Mouse (Mus musculus) ES-E14 (cell line): Measurements from ENCODE around the gene Cog5. TPM values are rescaled to one million over a fixed set of nuclear protein-coding genes. Genes with fewer than 3 reads are reported as not detected.

Experiments used
- DNase-seq: peaks from one replicate; pipeline ENCODE4 v3.0.0-alpha.2; 2013; ENCODE audit warnings: low read depth, low spot score
- H3K27ac ChIP-seq: 2 replicates; pipeline ENCODE4 v1.5.1; 2012; ENCODE audit warnings: low read depth, mild to moderate bottlenecking, low read length, moderate library complexity, mixed read lengths; ENCODE audit not compliant: poor library complexity, insufficient read depth, severe bottlenecking
- H3K36me3 ChIP-seq: 2 replicates; pipeline ENCODE4 v1.6.1; 2012; ENCODE audit warnings: mild to moderate bottlenecking, low read length, moderate library complexity, mixed read lengths; ENCODE audit not compliant: control insufficient read depth, poor library complexity, insufficient read depth, severe bottlenecking
- H3K4me1 ChIP-seq, 2 experiments: fragments of 150-350 bp in 1 of 2; sonication (generic) in 1 of 2; 2 replicates each; pipeline ENCODE4 v1.6.1; 2012; ENCODE audit warnings: low read length in 2 of 2, mild to moderate bottlenecking in 1 of 2, mixed read lengths in 1 of 2; ENCODE audit not compliant: control insufficient read depth in 2 of 2, insufficient read depth in 2 of 2, poor library complexity in 1 of 2
- H3K4me3 ChIP-seq, 2 experiments: fragments of 150-350 bp in 1 of 2; sonication (generic) in 1 of 2; 2 replicates each; pipeline ENCODE4 v1.5.1; 2012; ENCODE audit warnings: low read length in 2 of 2, low read depth in 1 of 2, mild to moderate bottlenecking in 1 of 2, mixed read lengths in 1 of 2; ENCODE audit not compliant: insufficient read depth in 1 of 2, poor library complexity in 1 of 2, severe bottlenecking in 1 of 2
- H3K9ac ChIP-seq: 2 replicates; pipeline ENCODE4 v1.6.1; 2012; ENCODE audit warnings: low read depth, mild to moderate bottlenecking, low read length, mixed read lengths; ENCODE audit not compliant: poor library complexity, insufficient read depth, severe bottlenecking
- H3K9me3 ChIP-seq: fragments of 150-350 bp; sonication (generic); 2 replicates; pipeline ENCODE4 v1.6.1; 2012; ENCODE audit warnings: low read depth, mild to moderate bottlenecking, low read length; ENCODE audit not compliant: control insufficient read depth, insufficient read depth
- CHD2 ChIP-seq: IDR thresholded peaks from 2 replicates; pipeline ENCODE4 v1.6.1; 2014; ENCODE audit warnings: mild to moderate bottlenecking, low read depth, low read length, inconsistent platforms
- HCFC1 ChIP-seq: IDR thresholded peaks from 2 replicates; pipeline ENCODE4 v1.6.1; 2012; ENCODE audit warnings: low read length, inconsistent platforms, borderline replicate concordance; ENCODE audit not compliant: insufficient read depth
- MAFK ChIP-seq: IDR thresholded peaks from 2 replicates; pipeline ENCODE4 v1.6.1; 2014; ENCODE audit warnings: mild to moderate bottlenecking, low read depth, low read length, inconsistent platforms; ENCODE audit not compliant: insufficient read depth
- ZC3H11A ChIP-seq: IDR thresholded peaks from 2 replicates; pipeline ENCODE4 v1.6.1; 2012; ENCODE audit warnings: low read depth, mild to moderate bottlenecking, inconsistent platforms, low read length, borderline replicate concordance
- ZNF384 ChIP-seq: IDR thresholded peaks from 2 replicates; pipeline ENCODE4 v1.6.1; 2012; ENCODE audit warnings: low read depth, low read length, inconsistent platforms
- in situ Hi-C, 2 experiments: fragments of 600-800 bp; cut with MboI; formaldehyde crosslinking; loops; one replicate each; pipeline ENCODE4 v1.15.1; 2025; ENCODE audit warnings: low sequenced_read_pairs in 2 of 2, inconsistent platforms in 1 of 2; ENCODE audit not compliant: unreplicated experiment in 2 of 2
- total RNA-seq: library from RNA; depleted of rRNA; stranded (reverse); fragments of 300-350 nt; gene quantifications from 2 replicates; pipeline ENCODE4 v1.2.3, GENCODE M21; 2012

Cog5 gene
- total RNA-seq, 1 experiment = 33.3 TPM

DNA sequence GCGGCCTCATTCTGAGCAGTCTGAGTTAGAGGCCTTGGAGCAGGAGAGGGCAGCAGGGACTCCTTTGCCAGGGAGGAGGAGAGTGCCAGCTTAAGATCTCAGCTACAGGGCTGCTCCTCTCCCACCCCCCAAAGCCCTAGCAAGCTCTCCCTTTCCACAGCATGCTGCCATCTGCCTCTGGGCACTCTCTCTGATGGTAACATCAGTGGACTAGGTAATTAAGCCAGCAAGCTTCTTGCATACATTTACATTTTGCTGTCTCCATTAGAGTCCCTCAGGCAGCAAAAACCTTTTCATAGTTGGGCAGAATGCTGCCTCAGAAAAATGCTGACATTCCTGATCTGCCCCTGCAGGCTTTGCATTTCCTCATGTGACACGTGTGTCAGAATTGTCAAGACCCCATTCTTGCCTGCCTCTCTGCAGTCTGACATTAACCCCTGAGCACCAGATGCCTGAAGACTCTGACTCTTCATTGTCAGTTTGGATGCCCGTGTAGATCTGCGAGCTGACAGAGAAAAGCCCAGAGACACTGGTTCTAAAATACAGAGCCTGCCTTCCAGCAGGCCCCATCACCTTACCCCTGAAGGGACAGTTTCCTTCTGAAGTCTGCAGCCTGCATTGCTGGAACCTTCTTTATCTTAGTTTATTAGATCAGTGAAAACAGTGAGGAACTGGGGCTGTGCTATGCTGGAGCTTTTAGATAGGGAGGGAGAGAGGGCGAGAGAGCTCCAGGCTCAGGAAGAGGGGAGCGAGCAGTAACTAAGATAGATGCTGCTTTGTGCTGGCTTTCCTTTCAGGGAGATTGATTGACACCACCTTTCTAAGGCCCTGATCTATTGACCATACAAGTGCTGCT is 251.3 kb downstream of the Cog5 start:
- Histone ChIP-seq H3K4me1 (no peaks in the 10 kb centered on the region), H3K36me3 (no peaks in the 10 kb centered on the region), H3K27ac (no peak overlapping the region), H3K9ac (no peak overlapping the region), H3K4me3 (no peak overlapping the region), H3K9me3 (no peaks in the 10 kb centered on the region)
- no peak for DNase-seq
- in situ Hi-C loops = no loop called here
- TF ChIP-seq ZNF384 = no peak
- no peak for TF ChIP-seq HCFC1
- no peak for TF ChIP-seq MAFK
- TF ChIP-seq ZC3H11A = no peak
- TF ChIP-seq CHD2 = no peak

DNA sequence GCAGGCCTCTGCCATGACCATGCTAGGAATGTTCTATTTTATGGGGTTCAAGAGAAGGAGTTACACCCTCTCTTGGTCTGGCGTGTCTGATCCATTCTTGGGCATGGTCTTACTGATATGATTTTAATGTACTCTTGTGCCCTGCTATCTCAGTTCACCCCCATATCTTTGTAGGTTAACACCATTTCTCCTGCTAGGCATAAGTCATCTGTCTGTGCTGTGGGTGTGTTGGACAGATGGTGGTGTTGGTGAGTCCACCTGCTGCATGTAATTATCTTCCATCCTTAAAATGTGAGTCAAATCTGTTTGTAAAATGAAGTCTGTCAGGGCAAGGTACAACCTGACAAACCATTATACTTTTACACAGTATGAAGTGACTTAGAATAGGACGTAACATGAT is 252.8 kb downstream of the Cog5 start:
- no peaks in the 10 kb centered on the region for H3K9me3 ChIP-seq
- in situ Hi-C loops = no loop called here
- H3K36me3 ChIP-seq = no peaks in the 10 kb centered on the region
- no peaks in the 10 kb centered on the region for H3K4me1 ChIP-seq
- TF ChIP-seq MAFK = no peak
- no peak for TF ChIP-seq ZC3H11A
- no peak for TF ChIP-seq HCFC1
- TF ChIP-seq ZNF384 = no peak
- TF ChIP-seq CHD2 = no peak
- no peak for DNase-seq
- no peak overlapping the region for H3K9ac ChIP-seq
- H3K27ac ChIP-seq = no peak overlapping the region
- no peak overlapping the region for H3K4me3 ChIP-seq

DNA sequence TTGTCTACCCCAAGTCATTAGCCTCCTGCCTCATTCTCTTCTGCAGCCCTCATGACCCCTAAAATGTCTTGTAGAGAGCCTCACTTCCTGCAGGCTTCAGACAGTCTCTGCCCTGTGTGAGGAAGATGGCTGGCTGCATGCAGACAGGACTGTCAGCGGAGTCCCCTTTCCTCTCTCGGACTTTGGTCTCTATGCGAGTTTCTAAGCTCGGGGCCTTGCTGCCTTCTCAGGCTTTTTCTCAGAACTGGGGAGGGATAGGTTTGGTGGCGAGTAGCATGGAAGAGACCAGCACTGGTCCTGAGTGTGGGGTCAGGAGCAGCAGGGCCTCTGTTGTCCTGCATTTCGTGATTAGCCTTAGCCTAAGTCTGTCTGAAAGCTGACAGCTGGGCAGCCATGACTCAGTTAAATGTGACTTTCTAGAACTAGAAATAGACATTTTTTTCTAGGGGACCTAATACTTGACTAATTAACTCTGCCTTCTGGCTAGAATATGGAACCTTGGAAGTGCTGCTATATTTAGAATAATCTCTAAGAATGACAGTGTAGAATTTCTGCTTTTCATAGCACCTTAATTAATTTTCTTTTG is 258.4 kb downstream of the Cog5 start:
- no peak for DNase-seq
- Histone ChIP-seq H3K36me3 (no peaks in the 10 kb centered on the region), H3K4me3 (no peak overlapping the region), H3K27ac (no peak overlapping the region), H3K9me3 (no peaks in the 10 kb centered on the region), H3K9ac (no peak overlapping the region), H3K4me1 (0 out of 4 replicates have a peak, but pooled peaks cover 0 to 2% of the 10 kb centered on the region in 2 experiments)
- in situ Hi-C loops = no loop called here
- TF ChIP-seq CHD2 (no peak), ZNF384 (no peak), HCFC1 (no peak), ZC3H11A (no peak), MAFK (no peak)

DNA sequence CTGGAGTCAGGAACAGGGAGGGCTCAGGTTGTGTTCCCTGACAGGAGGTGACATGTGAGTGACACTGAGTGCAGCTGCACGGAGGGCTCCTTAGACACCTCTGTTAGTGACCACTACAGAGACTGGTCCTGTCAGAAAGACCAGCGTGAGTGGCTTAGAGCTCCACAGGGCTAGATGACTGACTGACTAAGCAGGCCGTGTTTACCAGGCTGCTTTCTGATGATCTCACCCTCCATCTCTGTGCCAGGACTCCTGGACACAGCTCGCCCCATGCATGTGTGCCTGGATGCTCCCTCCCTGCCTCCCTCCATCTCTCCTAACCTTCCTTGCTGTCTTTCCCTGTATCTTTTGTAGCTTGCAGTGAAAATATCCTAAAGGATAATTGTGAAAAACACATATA is 258.9 kb downstream of the Cog5 start:
- DNase-seq = no peak
- H3K9ac ChIP-seq = no peak overlapping the region
- H3K9me3 ChIP-seq = no peaks in the 10 kb centered on the region
- no peak overlapping the region for H3K27ac ChIP-seq
- no peak overlapping the region for H3K4me3 ChIP-seq
- TF ChIP-seq ZC3H11A (no peak), ZNF384 (no peak), CHD2 (no peak), HCFC1 (no peak), MAFK (no peak)
- in situ Hi-C loops = no loop called here
- H3K36me3 ChIP-seq = no peaks in the 10 kb centered on the region
- 0 out of 4 replicates have a peak, but pooled peaks cover 0 to 2% of the 10 kb centered on the region in 2 experiments for H3K4me1 ChIP-seq
